Mouse (Mus musculus): ENCODE measurements around the gene Utrn. TPM values are rescaled to one million over a fixed set of nuclear protein-coding genes. Genes with fewer than 3 reads are reported as not detected.
A peak's percentile ranks its signal among the peaks of the same experiment; 100 is the strongest.

Utrn gene
- polyA plus RNA-seq, 1 experiment from 2014 or later, result 67.0 TPM

DNA sequence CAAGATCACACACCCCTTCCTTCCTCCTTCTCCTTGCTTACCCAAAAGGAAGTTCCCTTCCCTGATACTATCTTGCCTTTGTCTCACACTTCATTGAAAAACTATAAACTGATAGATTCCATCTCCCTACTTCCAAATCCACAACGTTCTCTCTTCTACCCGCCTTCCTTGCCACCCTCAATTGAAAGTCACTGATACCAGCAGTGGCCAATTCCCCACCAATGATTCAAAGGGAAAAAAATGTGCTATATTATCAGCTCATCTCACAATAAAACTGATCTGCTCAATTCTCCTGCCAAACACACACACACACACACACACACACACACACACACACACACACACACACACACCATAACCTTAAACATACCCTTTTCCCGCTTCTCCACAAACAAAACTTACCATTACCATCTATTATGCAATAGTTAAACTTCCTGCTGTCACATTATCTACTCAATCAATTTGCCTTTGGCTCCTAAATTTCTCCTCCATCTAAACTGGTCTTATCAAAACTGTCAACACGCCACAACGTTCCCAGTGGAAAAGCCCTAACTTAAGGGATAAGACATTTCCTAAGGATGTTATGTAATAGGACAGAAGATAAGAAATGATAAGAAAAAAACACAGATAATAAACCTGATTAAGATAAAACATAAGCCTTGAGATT, 399.6 kb downstream of the Utrn start:
- Histone ChIP-seq H3K36me3 (ENCODE audit: control insufficient read depth, insufficient read depth, low read length) (peaks cover 10% of the 10 kb centered on the region), H3K4me1 (ENCODE audit: control insufficient read depth in 2 of 2, insufficient read depth in 2 of 2, low read length in 2 of 2) (no peaks in the 10 kb centered on the region), H3K27me3 (ENCODE audit: control insufficient read depth, insufficient read depth, low read length) (no peaks in the 10 kb centered on the region), H3K27ac (replicated peaks in 1 of 2; ENCODE audit: control insufficient read depth in 1 of 2, insufficient read depth in 1 of 2, low read depth in 2 of 2, low read length in 2 of 2) (no peak overlapping the region), H3K9me3 (ENCODE audit: control insufficient read depth, low read length) (no peaks in the 10 kb centered on the region), H3K4me3 (ENCODE audit: control insufficient read depth in 1 of 2, insufficient read depth in 1 of 2, low read depth in 1 of 2, low read length in 2 of 2) (no peak overlapping the region), H3K9ac (ENCODE audit: low read length) (no peak overlapping the region), H3K4me2 (ENCODE audit: low read length) (no peak overlapping the region)
- ATAC-seq (ENCODE audit: insufficient number of reproducible peaks, insufficient read depth, low FRiP score, low read depth), result no peak
- 53% methylated on average over 5 of the region's 5 CpGs for WGBS

DNA sequence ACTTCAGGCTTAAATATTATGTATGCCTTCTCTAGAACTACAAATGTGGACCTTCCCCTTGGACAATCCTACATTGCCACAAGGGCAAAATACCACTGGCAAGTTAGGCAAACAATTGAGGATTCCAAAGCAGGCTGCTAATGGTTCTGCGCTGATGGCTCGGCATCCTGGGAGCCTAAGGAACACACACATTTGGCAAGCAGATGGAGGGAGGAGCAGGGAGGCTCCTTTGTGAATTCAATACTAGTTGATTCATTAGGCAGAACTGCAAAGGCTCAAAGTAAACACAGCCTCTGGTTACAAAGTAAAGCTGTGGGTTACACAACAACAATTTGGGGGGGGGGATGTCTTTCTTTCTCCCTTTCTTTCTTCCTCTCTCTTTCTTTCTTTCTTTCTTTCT, 401.6 kb downstream of the Utrn start:
- Histone ChIP-seq H3K4me1 (ENCODE audit: control insufficient read depth in 2 of 2, insufficient read depth in 2 of 2, low read length in 2 of 2) (no peaks in the 10 kb centered on the region), H3K4me2 (ENCODE audit: low read length) (no peak overlapping the region), H3K9ac (ENCODE audit: low read length) (no peak overlapping the region), H3K36me3 (ENCODE audit: control insufficient read depth, insufficient read depth, low read length) (peaks cover 21% of the 10 kb centered on the region), H3K9me3 (ENCODE audit: control insufficient read depth, low read length) (no peaks in the 10 kb centered on the region), H3K27ac (replicated peaks in 1 of 2; ENCODE audit: control insufficient read depth in 1 of 2, insufficient read depth in 1 of 2, low read depth in 2 of 2, low read length in 2 of 2) (no peak overlapping the region), H3K27me3 (ENCODE audit: control insufficient read depth, insufficient read depth, low read length) (no peaks in the 10 kb centered on the region), H3K4me3 (ENCODE audit: control insufficient read depth in 1 of 2, insufficient read depth in 1 of 2, low read depth in 1 of 2, low read length in 2 of 2) (no peak overlapping the region)
- ATAC-seq (ENCODE audit: insufficient number of reproducible peaks, insufficient read depth, low FRiP score, low read depth), result no peak
- WGBS, result 65% methylated on average over 2 of the region's 2 CpGs

- H3K4me3 ChIP-seq (ENCODE audit: control insufficient read depth in 1 of 2, insufficient read depth in 1 of 2, low read depth in 1 of 2, low read length in 2 of 2), result no peak overlapping the region
- no peaks in the 10 kb centered on the region for H3K27me3 ChIP-seq (ENCODE audit: control insufficient read depth, insufficient read depth, low read length)
- peaks cover 59% of the 10 kb centered on the region for H3K36me3 ChIP-seq (ENCODE audit: control insufficient read depth, insufficient read depth, low read length)
- H3K9me3 ChIP-seq (ENCODE audit: control insufficient read depth, low read length), result no peaks in the 10 kb centered on the region
- no peaks in the 10 kb centered on the region for H3K4me1 ChIP-seq (ENCODE audit: control insufficient read depth in 2 of 2, insufficient read depth in 2 of 2, low read length in 2 of 2)
- H3K4me2 ChIP-seq (ENCODE audit: low read length), result no peak overlapping the region
- no peak overlapping the region for H3K27ac ChIP-seq (replicated peaks in 1 of 2; ENCODE audit: control insufficient read depth in 1 of 2, insufficient read depth in 1 of 2, low read depth in 2 of 2, low read length in 2 of 2)
- no peak overlapping the region for H3K9ac ChIP-seq (ENCODE audit: low read length)
- no peak for ATAC-seq (ENCODE audit: insufficient number of reproducible peaks, insufficient read depth, low FRiP score, low read depth)
Measured at GRCm38 (mm10) chr10:12460945-12461344, 408.2 kb downstream of the Utrn start.

GRCm38 (mm10) chr10:12456867-12457266, 412.3 kb downstream of the Utrn start:
- no peak for ATAC-seq (ENCODE audit: insufficient number of reproducible peaks, insufficient read depth, low FRiP score, low read depth)

GRCm38 (mm10) chr10:12452641-12453040, 416.5 kb downstream of the Utrn start:
- Histone ChIP-seq H3K9ac (ENCODE audit: low read length) (no peak overlapping the region), H3K9me3 (ENCODE audit: control insufficient read depth, low read length) (no peaks in the 10 kb centered on the region), H3K4me2 (ENCODE audit: low read length) (no peak overlapping the region), H3K4me3 (ENCODE audit: control insufficient read depth in 1 of 2, insufficient read depth in 1 of 2, low read depth in 1 of 2, low read length in 2 of 2) (no peak overlapping the region), H3K27ac (replicated peaks in 1 of 2; ENCODE audit: control insufficient read depth in 1 of 2, insufficient read depth in 1 of 2, low read depth in 2 of 2, low read length in 2 of 2) (no peak overlapping the region), H3K27me3 (ENCODE audit: control insufficient read depth, insufficient read depth, low read length) (no peaks in the 10 kb centered on the region), H3K4me1 (ENCODE audit: control insufficient read depth in 2 of 2, insufficient read depth in 2 of 2, low read length in 2 of 2) (no peaks in the 10 kb centered on the region), H3K36me3 (ENCODE audit: control insufficient read depth, insufficient read depth, low read length) (peaks cover 24% of the 10 kb centered on the region; the same call in 1 of the 2 replicates)
- ATAC-seq (ENCODE audit: insufficient number of reproducible peaks, insufficient read depth, low FRiP score, low read depth), result no peak
- WGBS, result 82% methylated on average over 2 of the region's 2 CpGs

More at GRCm38 (mm10) chr10:12456867-12457266, 412.3 kb downstream of the Utrn start:
- Histone ChIP-seq H3K4me2 (ENCODE audit: low read length) (no peak overlapping the region), H3K36me3 (ENCODE audit: control insufficient read depth, insufficient read depth, low read length) (peaks cover 44% of the 10 kb centered on the region), H3K27ac (replicated peaks in 1 of 2; ENCODE audit: control insufficient read depth in 1 of 2, insufficient read depth in 1 of 2, low read depth in 2 of 2, low read length in 2 of 2) (no peak overlapping the region), H3K27me3 (ENCODE audit: control insufficient read depth, insufficient read depth, low read length) (no peaks in the 10 kb centered on the region), H3K4me1 (ENCODE audit: control insufficient read depth in 2 of 2, insufficient read depth in 2 of 2, low read length in 2 of 2) (no peaks in the 10 kb centered on the region), H3K4me3 (ENCODE audit: control insufficient read depth in 1 of 2, insufficient read depth in 1 of 2, low read depth in 1 of 2, low read length in 2 of 2) (no peak overlapping the region), H3K9me3 (ENCODE audit: control insufficient read depth, low read length) (no peaks in the 10 kb centered on the region), H3K9ac (ENCODE audit: low read length) (no peak overlapping the region)
- WGBS, result 97% methylated on average over 1 of the region's 1 CpGs

DNA sequence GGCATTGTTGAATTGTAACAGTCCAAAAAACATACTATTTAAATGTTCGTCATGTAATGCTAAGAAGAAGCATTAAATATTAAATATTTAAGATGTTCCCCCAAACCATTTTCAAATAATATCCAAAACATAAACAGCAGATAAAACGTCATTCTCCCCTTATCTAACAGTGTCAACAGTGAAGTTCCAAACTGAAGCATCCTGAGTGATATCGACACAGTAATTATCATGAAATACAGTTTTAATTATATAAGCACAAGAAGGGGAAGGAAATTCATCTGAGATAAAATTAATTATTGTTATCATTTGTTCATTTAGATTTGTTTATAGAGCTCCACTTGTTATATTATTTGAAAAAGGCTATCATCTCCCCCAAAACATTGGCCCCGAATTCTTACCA, 425.0 kb downstream of the Utrn start:
- Histone ChIP-seq H3K9ac (ENCODE audit: low read length) (no peak overlapping the region), H3K4me2 (ENCODE audit: low read length) (no peak overlapping the region), H3K36me3 (ENCODE audit: control insufficient read depth, insufficient read depth, low read length) (peaks cover 35% of the 10 kb centered on the region), H3K27ac (replicated peaks in 1 of 2; ENCODE audit: control insufficient read depth in 1 of 2, insufficient read depth in 1 of 2, low read depth in 2 of 2, low read length in 2 of 2) (no peak overlapping the region), H3K27me3 (ENCODE audit: control insufficient read depth, insufficient read depth, low read length) (no peaks in the 10 kb centered on the region), H3K4me3 (ENCODE audit: control insufficient read depth in 1 of 2, insufficient read depth in 1 of 2, low read depth in 1 of 2, low read length in 2 of 2) (no peak overlapping the region), H3K4me1 (ENCODE audit: control insufficient read depth in 2 of 2, insufficient read depth in 2 of 2, low read length in 2 of 2) (no peaks in the 10 kb centered on the region), H3K9me3 (ENCODE audit: control insufficient read depth, low read length) (no peaks in the 10 kb centered on the region)
- no peak for ATAC-seq (ENCODE audit: insufficient number of reproducible peaks, insufficient read depth, low FRiP score, low read depth)
- 84% methylated on average over 4 of the region's 4 CpGs for WGBS

GRCm38 (mm10) chr10:12433161-12433560, 436.0 kb downstream of the Utrn start:
- no peaks in the 10 kb centered on the region for H3K9me3 ChIP-seq (ENCODE audit: control insufficient read depth, low read length)
- no peak overlapping the region for H3K9ac ChIP-seq (ENCODE audit: low read length)
- WGBS, result 93% methylated on average over 2 of the region's 2 CpGs
- H3K27ac ChIP-seq (replicated peaks in 1 of 2; ENCODE audit: control insufficient read depth in 1 of 2, insufficient read depth in 1 of 2, low read depth in 2 of 2, low read length in 2 of 2), result no peak overlapping the region
- no peak overlapping the region for H3K4me2 ChIP-seq (ENCODE audit: low read length)
- H3K36me3 ChIP-seq (ENCODE audit: control insufficient read depth, insufficient read depth, low read length), result 0 out of 2 replicates have a peak, but pooled peaks cover 4% of the 10 kb centered on the region
- H3K27me3 ChIP-seq (ENCODE audit: control insufficient read depth, insufficient read depth, low read length), result no peaks in the 10 kb centered on the region
- H3K4me3 ChIP-seq (ENCODE audit: control insufficient read depth in 1 of 2, insufficient read depth in 1 of 2, low read depth in 1 of 2, low read length in 2 of 2), result no peak overlapping the region
- peaks cover 0 to 11% of the 10 kb centered on the region in 2 experiments; a peak in 2 of 4 replicates for H3K4me1 ChIP-seq (ENCODE audit: control insufficient read depth in 2 of 2, insufficient read depth in 2 of 2, low read length in 2 of 2)
- no peak for ATAC-seq (ENCODE audit: insufficient number of reproducible peaks, insufficient read depth, low FRiP score, low read depth)

GRCm38 (mm10) chr10:12430399-12430798, 438.8 kb downstream of the Utrn start:
- Histone ChIP-seq H3K27ac (replicated peaks in 1 of 2; ENCODE audit: control insufficient read depth in 1 of 2, insufficient read depth in 1 of 2, low read depth in 2 of 2, low read length in 2 of 2) (peak overlapping the region; percentile 22 to 57; a peak in 3 of 4 replicates), H3K4me3 (ENCODE audit: control insufficient read depth in 1 of 2, insufficient read depth in 1 of 2, low read depth in 1 of 2, low read length in 2 of 2) (no peak overlapping the region), H3K36me3 (ENCODE audit: control insufficient read depth, insufficient read depth, low read length) (no peaks in the 10 kb centered on the region), H3K9ac (ENCODE audit: low read length) (no peak overlapping the region), H3K4me2 (ENCODE audit: low read length) (no peak overlapping the region), H3K4me1 (ENCODE audit: control insufficient read depth in 2 of 2, insufficient read depth in 2 of 2, low read length in 2 of 2) (peaks cover 0 to 20% of the 10 kb centered on the region in 2 experiments; a peak in 3 of 4 replicates), H3K27me3 (ENCODE audit: control insufficient read depth, insufficient read depth, low read length) (no peaks in the 10 kb centered on the region), H3K9me3 (ENCODE audit: control insufficient read depth, low read length) (no peaks in the 10 kb centered on the region)
- ATAC-seq (ENCODE audit: insufficient number of reproducible peaks, insufficient read depth, low FRiP score, low read depth), result no peak

Measured in heart, embryonic 14.5 days (tissue).